Mouse (Mus musculus): Measurements from ENCODE around the gene Slc38a11. TPM values are rescaled to one million over a fixed set of nuclear protein-coding genes. Genes with fewer than 3 reads are reported as not detected.

Slc38a11 gene
- total RNA-seq, 2 experiments from 2014 or later = 0.92 to 1.2 TPM

GRCm38 (mm10) chr2:65334091-65334490, 29.7 kb downstream of the Slc38a11 start:
- intact Hi-C loops (cut with DNase I) = loop anchor here (10.0 kb wide), 1 partner anchor 309 kb away; the partner anchor contains the start of gene Grb14

GRCm38 (mm10) chr2:65331321-65331720, 32.5 kb downstream of the Slc38a11 start:
- intact Hi-C loops (cut with DNase I) = loop anchor here (2.0 to 10.0 kb wide), 2 partner anchors 187 to 307 kb away; partner anchors contain the start of gene Grb14
- DNase-seq = peak in 1 of 2 experiments; percentile 26

More at GRCm38 (mm10) chr2:65334091-65334490, 29.7 kb downstream of the Slc38a11 start:
- no peak for DNase-seq

GRCm38 (mm10) chr2:65321998-65322754, 41.7 kb downstream of the Slc38a11 start:
- DNase-seq = no peak
- intact Hi-C loops (cut with DNase I) = no loop called here

- intact Hi-C loops (cut with DNase I) = no loop called here
- DNase-seq = no peak
Measured at GRCm38 (mm10) chr2:65320975-65321374, 42.9 kb downstream of the Slc38a11 start.

GRCm38 (mm10) chr2:65316721-65317120, 47.1 kb downstream of the Slc38a11 start:
- intact Hi-C loops (cut with DNase I) = no loop called here
- DNase-seq = no peak

- intact Hi-C loops (cut with DNase I) = no loop called here
- no peak for DNase-seq
Measured at GRCm38 (mm10) chr2:65311250-65311649, 52.6 kb downstream of the Slc38a11 start.

GRCm38 (mm10) chr2:65296541-65296940, 67.3 kb downstream of the Slc38a11 start:
- intact Hi-C loops (cut with DNase I) = no loop called here
- no peak for DNase-seq

GRCm38 (mm10) chr2:65294092-65294491, 69.7 kb downstream of the Slc38a11 start:
- intact Hi-C loops (cut with DNase I) = no loop called here
- peak in 1 of 2 experiments; percentile 27 for DNase-seq

GRCm38 (mm10) chr2:65293411-65293810, 70.4 kb downstream of the Slc38a11 start:
- DNase-seq = peak in 1 of 2 experiments; percentile 4
- intact Hi-C loops (cut with DNase I) = no loop called here

- intact Hi-C loops (cut with DNase I) = no loop called here
- DNase-seq = no peak
Measured at GRCm38 (mm10) chr2:65289721-65290120, 74.1 kb downstream of the Slc38a11 start.

GRCm38 (mm10) chr2:65288696-65289095, 75.1 kb downstream of the Slc38a11 start:
- intact Hi-C loops (cut with DNase I) = no loop called here
- DNase-seq = no peak

GRCm38 (mm10) chr2:65285380-65285779, 78.5 kb downstream of the Slc38a11 start:
- intact Hi-C loops (cut with DNase I) = no loop called here
- DNase-seq = no peak

GRCm38 (mm10) chr2:65282979-65283378, 80.9 kb downstream of the Slc38a11 start:
- DNase-seq = no peak
- intact Hi-C loops (cut with DNase I) = no loop called here

- intact Hi-C loops (cut with DNase I) = no loop called here
- DNase-seq = no peak
Measured at GRCm38 (mm10) chr2:65279029-65279690, 84.7 kb downstream of the Slc38a11 start.

- DNase-seq = no peak
- intact Hi-C loops (cut with DNase I) = no loop called here
Measured at GRCm38 (mm10) chr2:65275443-65276061, 88.3 kb downstream of the Slc38a11 start.

- intact Hi-C loops (cut with DNase I) = no loop called here
Measured at GRCm38 (mm10) chr2:65273910-65274309, 89.9 kb downstream of the Slc38a11 start.

GRCm38 (mm10) chr2:65268731-65269130, 95.1 kb downstream of the Slc38a11 start:
- DNase-seq = no peak
- intact Hi-C loops (cut with DNase I) = no loop called here

More at GRCm38 (mm10) chr2:65273910-65274309, 89.9 kb downstream of the Slc38a11 start:
- no peak for DNase-seq

- intact Hi-C loops (cut with DNase I) = no loop called here
- DNase-seq = no peak
Measured at GRCm38 (mm10) chr2:65267834-65268233, 96.0 kb downstream of the Slc38a11 start.

GRCm38 (mm10) chr2:65266576-65267299, 97.1 kb downstream of the Slc38a11 start:
- DNase-seq = no peak
- intact Hi-C loops (cut with DNase I) = no loop called here
